Mouse (Mus musculus): ENCODE data around the gene 9230110F15Rik. TPM values are rescaled to one million over a fixed set of nuclear protein-coding genes. Genes with fewer than 3 reads are reported as not detected.
"Not testable (repeated sequence)": the region's sequence is repeated elsewhere in the genome, so short reads cannot be mapped to it uniquely, and the experiment has no call there.

The 9230110F15Rik gene
- not detected in 2 replicates for polyA plus RNA-seq (2015; fragmentation: Nextera tagmentation; extraction: Ambion mirVana)

DNA sequence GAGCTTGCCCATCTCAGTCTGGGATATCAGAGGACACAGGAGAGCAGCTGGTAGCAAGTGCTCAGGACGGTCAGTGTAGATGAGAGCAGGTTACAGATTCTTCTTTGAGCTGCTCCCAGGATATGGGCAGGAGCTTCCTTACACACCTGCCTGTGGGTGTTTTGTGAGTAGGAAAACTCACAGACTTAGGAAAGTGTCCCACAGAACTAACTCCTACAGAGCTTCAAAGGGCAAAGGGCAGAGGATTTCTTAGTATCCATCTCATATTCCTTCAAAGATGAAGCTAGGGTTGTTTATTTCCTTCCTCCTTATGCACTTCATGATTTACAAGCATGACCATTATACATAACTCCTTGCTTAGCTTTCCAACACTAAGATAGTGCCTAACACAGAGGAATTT lies at the start of gene 9230110F15Rik:
Gene 9230110F15Rik, minus strand, starts transcription at position 101 of the 400 bp plus-strand sequence.
- Histone ChIP-seq H3K36me3 (no peaks in the 10 kb centered on the region), H3K4me3 (replicated peaks) (no peak within 1 kb of the TSS), H3K27me3 (replicated peaks) (no peaks in the 10 kb centered on the region), H3K9ac (no peak within 1 kb of the TSS), H3K9me3 (no peaks in the 10 kb centered on the region), H3K4me2 (replicated peaks) (no peak within 1 kb of the TSS), H3K27ac (no peak within 1 kb of the TSS), H3K4me1 (replicated peaks) (no peaks in the 10 kb centered on the region)
- ATAC-seq = no peak
- 71% methylated on average over 1 of the region's 1 CpGs for WGBS

GRCm38 (mm10) chr9:35893112-35893511 lies 49.2 kb upstream of the 9230110F15Rik start:
- WGBS = 74% methylated on average over 1 of the region's 1 CpGs

GRCm38 (mm10) chr9:35817881-35818280 lies 26.1 kb downstream of the 9230110F15Rik start:
- H3K27ac ChIP-seq; H3K9ac ChIP-seq; H3K4me3 ChIP-seq (replicated peaks); H3K4me1 ChIP-seq (replicated peaks); H3K36me3 ChIP-seq; ATAC-seq; H3K27me3 ChIP-seq (replicated peaks); H3K4me2 ChIP-seq (replicated peaks); H3K9me3 ChIP-seq: not testable (repeated sequence)
- 94% methylated on average over 15 of the region's 15 CpGs for WGBS

More at GRCm38 (mm10) chr9:35893112-35893511, 49.2 kb upstream of the 9230110F15Rik start:
- not testable (repeated sequence) for ATAC-seq; H3K9ac ChIP-seq; H3K36me3 ChIP-seq; H3K27ac ChIP-seq; H3K4me2 ChIP-seq (replicated peaks); H3K4me3 ChIP-seq (replicated peaks); H3K9me3 ChIP-seq; H3K27me3 ChIP-seq (replicated peaks); H3K4me1 ChIP-seq (replicated peaks)

- Histone ChIP-seq H3K9ac (no peak overlapping the region), H3K9me3 (no peaks in the 10 kb centered on the region), H3K27me3 (replicated peaks) (no peaks in the 10 kb centered on the region), H3K4me1 (replicated peaks) (no peaks in the 10 kb centered on the region), H3K4me2 (replicated peaks) (no peak overlapping the region), H3K36me3 (no peaks in the 10 kb centered on the region), H3K27ac (no peak overlapping the region), H3K4me3 (replicated peaks) (no peak overlapping the region)
- no peak for ATAC-seq
Observed at GRCm38 (mm10) chr9:35798146-35798545, 45.8 kb downstream of the 9230110F15Rik start.

DNA sequence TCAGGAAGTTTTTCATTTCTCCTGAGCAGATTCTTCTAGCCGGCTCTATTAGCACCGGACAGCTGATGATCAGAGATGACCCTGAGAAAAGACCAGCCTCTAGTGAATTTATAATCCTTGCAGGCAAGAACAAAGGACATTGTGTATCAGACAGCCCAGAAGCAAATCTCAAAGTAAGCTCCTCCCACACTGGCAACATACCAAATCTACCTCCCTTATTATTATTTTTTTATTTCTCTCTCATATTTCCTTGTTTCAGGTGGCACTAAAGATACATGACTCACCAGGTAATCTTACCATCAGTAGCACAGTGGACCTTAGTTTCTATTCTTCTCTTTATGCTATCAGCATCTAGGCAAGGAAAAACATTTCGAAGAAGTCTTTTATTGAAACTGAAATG lies 53.9 kb downstream of the 9230110F15Rik start, which contains the start of the genes Gm27235 and D730048I06Rik:
Gene Gm27235, minus strand, starts transcription at position 101 of the 400 bp plus-strand sequence.
Gene D730048I06Rik, minus strand, starts transcription at position 112 of the 400 bp plus-strand sequence.
- Histone ChIP-seq H3K4me2 (replicated peaks) (no peak within 1 kb of the TSS), H3K4me1 (replicated peaks) (no peaks in the 10 kb centered on the region), H3K4me3 (replicated peaks) (no peak within 1 kb of the TSS), H3K9ac (no peak within 1 kb of the TSS), H3K27me3 (replicated peaks) (no peaks in the 10 kb centered on the region), H3K9me3 (no peaks in the 10 kb centered on the region), H3K36me3 (no peaks in the 10 kb centered on the region), H3K27ac (no peak within 1 kb of the TSS)
- ATAC-seq = no peak
- WGBS = 87% methylated on average over 3 of the region's 3 CpGs

Other genes with a start within 250 kb of the 9230110F15Rik start
- not detected in 2 replicates for gene Pate4, start 232.2 kb downstream of the 9230110F15Rik start, polyA plus RNA-seq (2015; fragmentation: Nextera tagmentation; extraction: Ambion mirVana)
- gene Pate3, start 195.9 kb downstream of the 9230110F15Rik start, polyA plus RNA-seq (2015; fragmentation: Nextera tagmentation; extraction: Ambion mirVana) = not detected in 2 replicates
- not detected in 2 replicates for gene Pate1, start 156.8 kb downstream of the 9230110F15Rik start, polyA plus RNA-seq (2015; fragmentation: Nextera tagmentation; extraction: Ambion mirVana)
- gene Gm17677, start 103.1 kb downstream of the 9230110F15Rik start, polyA plus RNA-seq (2015; fragmentation: Nextera tagmentation; extraction: Ambion mirVana) = not detected in 2 replicates
- gene Gm17727, start 66.0 kb downstream of the 9230110F15Rik start, polyA plus RNA-seq (2015; fragmentation: Nextera tagmentation; extraction: Ambion mirVana) = not detected in 2 replicates
- gene Gm27235, start 54.0 kb downstream of the 9230110F15Rik start, polyA plus RNA-seq (2015; fragmentation: Nextera tagmentation; extraction: Ambion mirVana) = not detected in 2 replicates
- gene D730048I06Rik, start 54.0 kb downstream of the 9230110F15Rik start, polyA plus RNA-seq (2015; fragmentation: Nextera tagmentation; extraction: Ambion mirVana) = not detected in 2 replicates
- not detected in 2 replicates for gene 9230113P08Rik, start 64.3 kb upstream of the 9230110F15Rik start, polyA plus RNA-seq (2015; fragmentation: Nextera tagmentation; extraction: Ambion mirVana)